ENCODE assay signal across 25 mouse cellular contexts in the genomic region with DNA sequence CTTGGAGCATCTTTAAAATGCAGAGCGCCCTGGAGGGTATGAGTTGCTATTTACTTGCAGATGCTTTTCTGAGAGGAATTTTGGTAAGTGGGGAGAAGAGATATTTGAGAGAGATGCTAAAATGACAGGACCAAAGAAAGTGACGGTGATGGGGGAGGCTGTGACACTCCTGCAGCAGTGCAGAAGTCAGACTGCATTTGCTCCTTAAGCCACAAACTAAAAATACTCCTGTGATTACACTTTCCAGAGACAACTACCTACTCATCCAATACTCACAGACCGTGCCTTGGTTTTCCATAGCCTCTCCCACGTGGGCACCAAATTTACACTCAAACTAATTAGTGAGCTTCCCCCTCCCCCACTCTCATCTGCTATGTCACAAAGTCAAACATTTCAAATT. TPM values are rescaled to one million over a fixed set of nuclear protein-coding genes. Genes with fewer than 3 reads are reported as not detected.
DNase-seq lines count a peak whose midpoint lies in the region; ATAC-seq and TF ChIP-seq lines count a peak whose summit lies in the region.
"Had no signal": no experiment of that assay in that cellular context is flagged by ENCODE, and none has a peak within 500 bp of the region (broad histone marks: within the 10 kb centered on the region; RNA-seq: fewer than 3 reads in every experiment).

No protein-coding gene starts in this region.

- no peak overlapping the region for H3K4me2 ChIP-seq in midbrain, embryonic 11.5 days
- H3K4me2 ChIP-seq: embryonic facial prominence, embryonic 12.5 days; forebrain, embryonic 13.5 days; forebrain, embryonic 15.5 days had no signal

- no peaks in the 10 kb centered on the region for H3K36me3 ChIP-seq in midbrain, embryonic 11.5 days (ENCODE audit: control insufficient read depth, insufficient read depth, low read length)
- H3K36me3 ChIP-seq in midbrain, embryonic 10.5 days, result no peaks in the 10 kb centered on the region
- H3K36me3 ChIP-seq: embryonic facial prominence, embryonic 10.5 days; embryonic facial prominence, embryonic 12.5 days; forebrain, embryonic 15.5 days; G1E had no signal

- no peak for DNase-seq in frontal cortex, postnatal 25 days (ENCODE audit: low spot score in 2 of 2)
- DNase-seq in midbrain, embryonic 11.5 days (ENCODE audit: low spot score, missing footprints), result peak; percentile 61
- DNase-seq in midbrain, embryonic 10.5 days (ENCODE audit: low spot score), result no peak
- peak; percentile 44 for DNase-seq in brain, adult 2 months (ENCODE audit: low read depth, low spot score)
- no peak for DNase-seq in layer of hippocampus, adult 2 months (ENCODE audit: low spot score in 2 of 2)
- DNase-seq: adrenal gland, adult 8-10 months; adrenal gland, postnatal 14 days; adrenal gland, postnatal 36 days; B cell, adult 2 months; cerebellum, adult 11-12 months; cerebellum, adult 2 months; cerebellum, adult 9-10 months; cerebellum, postnatal 10 days; cerebellum, postnatal 25 days; forebrain, postnatal 0 days had no signal

- ATAC-seq in frontal cortex, adult (ENCODE audit: low TSS enrichment), result peak; percentile 52
- ATAC-seq in midbrain, embryonic 11.5 days (ENCODE audit: low FRiP score), result no peak
- ATAC-seq: activated CD4-positive, CD25-positive, alpha-beta regulatory T cell, adult 4 months; CD4-positive, CD25-positive, alpha-beta regulatory T cell, adult 4 months; forebrain, embryonic 13.5 days; forebrain, embryonic 15.5 days; forebrain, postnatal 0 days; Patski had no signal

- no peak overlapping the region for H3K4me3 ChIP-seq in midbrain, embryonic 11.5 days (ENCODE audit: low read depth, low read length)
- no peak overlapping the region for H3K4me3 ChIP-seq in midbrain, embryonic 10.5 days
- no peak overlapping the region for H3K4me3 ChIP-seq in layer of hippocampus, adult 2 months
- H3K4me3 ChIP-seq: embryonic facial prominence, embryonic 10.5 days; embryonic facial prominence, embryonic 12.5 days; forebrain, embryonic 13.5 days; forebrain, embryonic 15.5 days had no signal

- H3K4me1 ChIP-seq in midbrain, embryonic 11.5 days (ENCODE audit: control insufficient read depth, insufficient read depth, low read length), result no peaks in the 10 kb centered on the region; the same call in 1 of the 2 replicates
- H3K4me1 ChIP-seq in midbrain, embryonic 10.5 days, result peaks cover 23% of the 10 kb centered on the region

- no peak overlapping the region for H3K27ac ChIP-seq in midbrain, embryonic 11.5 days (ENCODE audit: low read depth, low read length)
- H3K27ac ChIP-seq in midbrain, embryonic 10.5 days (replicated peaks), result no peak overlapping the region
- no peak overlapping the region for H3K27ac ChIP-seq in layer of hippocampus, adult 2 months
- H3K27ac ChIP-seq: embryonic facial prominence, embryonic 10.5 days; embryonic facial prominence, embryonic 12.5 days; forebrain, embryonic 13.5 days; forebrain, embryonic 15.5 days had no signal

- 81% methylated on average over 4 of the region's 4 CpGs for WGBS in midbrain, embryonic 11.5 days
- WGBS in midbrain, embryonic 10.5 days, result 84% methylated on average over 4 of the region's 4 CpGs

- no peaks in the 10 kb centered on the region for H3K27me3 ChIP-seq in midbrain, embryonic 11.5 days (ENCODE audit: control insufficient read depth, insufficient read depth, low read length)
- H3K27me3 ChIP-seq in midbrain, embryonic 10.5 days (ENCODE audit: low read depth, poor library complexity, severe bottlenecking), result no peaks in the 10 kb centered on the region; the same call in 1 of the 2 replicates
- H3K27me3 ChIP-seq: CH12.LX; embryonic facial prominence, embryonic 12.5 days; forebrain, embryonic 13.5 days; forebrain, embryonic 15.5 days had no signal

- no peak for TF ChIP-seq CTCF in layer of hippocampus, adult 2 months (conservative IDR thresholded peaks at IDR 0.05)

- no peak overlapping the region for H3K9ac ChIP-seq in midbrain, embryonic 11.5 days (ENCODE audit: low read length)
- H3K9ac ChIP-seq: embryonic facial prominence, embryonic 12.5 days; forebrain, embryonic 13.5 days; forebrain, embryonic 15.5 days; forebrain, postnatal 0 days had no signal

- H3K9me3 ChIP-seq in midbrain, embryonic 11.5 days (ENCODE audit: control insufficient read depth, low read length), result no peaks in the 10 kb centered on the region
- no peaks in the 10 kb centered on the region for H3K9me3 ChIP-seq in midbrain, embryonic 10.5 days (replicated peaks)
- H3K9me3 ChIP-seq: embryonic facial prominence, embryonic 10.5 days; embryonic facial prominence, embryonic 12.5 days; forebrain, embryonic 13.5 days; forebrain, embryonic 15.5 days; G1E had no signal

RNA-seq across cellular contexts. Expression of gene Tnfaip6, which starts 2.7 kb away (rescaled TPM):
- 17.0 and 22.8 TPM in 2 replicates for polyA plus RNA-seq in midbrain, embryonic 11.5 days (2014; fragmentation: Nextera tagmentation; extraction: Ambion mirVana)
- polyA plus RNA-seq in midbrain, embryonic 10.5 days (2016; fragmentation: Nextera tagmentation; extraction: Ambion mirVana), result 19.4 and 21.6 TPM in 2 replicates
- total RNA-seq in layer of hippocampus, adult 2 months (2021), result 1 to 10 TPM; 7.5 to 7.8 TPM
- total RNA-seq: G1E had no signal
- polyA plus RNA-seq: activated CD4-positive, CD25-positive, alpha-beta regulatory T cell, adult 4 months; CD4-positive, CD25-positive, alpha-beta regulatory T cell, adult 4 months; G1E; Patski had no signal

RNA-seq across cellular contexts. Expression of gene Rif1, which starts 37.5 kb away (rescaled TPM):
- 51.2 and 51.4 TPM in 2 replicates for polyA plus RNA-seq in midbrain, embryonic 11.5 days (2014; fragmentation: Nextera tagmentation; extraction: Ambion mirVana)
- 32.1 and 35.5 TPM in 2 replicates for polyA plus RNA-seq in midbrain, embryonic 10.5 days (2016; fragmentation: Nextera tagmentation; extraction: Ambion mirVana)
- total RNA-seq in layer of hippocampus, adult 2 months (2021), result 10 to 100 TPM; 21.8 to 24.5 TPM

Comparison
In these comparisons a context has a peak if more than half of its experiments do, and no peak if none do; other contexts are left out.
1. DNase-seq: peak in midbrain, embryonic 11.5 days (single experiment) and brain, adult 2 months (single experiment); none in frontal cortex, postnatal 25 days (0 of 2), midbrain, embryonic 10.5 days (single experiment) and layer of hippocampus, adult 2 months (0 of 2).